Mouse (Mus musculus): ENCODE results near the gene Gpr18. TPM values are rescaled to one million over a fixed set of nuclear protein-coding genes. Genes with fewer than 3 reads are reported as not detected.
"Not testable (repeated sequence)": the region's sequence is repeated elsewhere in the genome, so short reads cannot be mapped to it uniquely, and the experiment has no call there.

The Gpr18 gene
- total RNA-seq, 2 experiments from 2014 or later = 0.51 TPM; not detected in 1

DNA sequence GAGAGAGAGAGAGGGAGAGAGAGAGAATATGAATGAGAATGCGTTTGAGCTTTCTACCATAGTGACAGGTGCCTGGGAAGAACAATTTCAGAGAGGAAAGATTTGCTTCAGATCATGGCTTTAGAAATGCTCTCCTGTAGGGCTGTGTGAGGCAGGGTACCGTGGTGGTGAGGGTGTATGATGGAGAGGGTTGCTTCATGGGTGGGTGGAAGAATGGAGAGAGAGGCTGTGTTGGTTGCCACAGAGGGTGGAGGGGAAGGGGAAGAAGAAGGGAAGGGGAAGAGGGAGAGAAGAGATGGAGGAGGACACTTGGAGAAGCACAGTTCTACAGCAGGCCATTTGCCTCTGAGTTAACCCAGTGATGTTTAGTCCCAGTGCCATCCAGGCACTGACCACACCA, 17.8 kb downstream of the Gpr18 start:
- no peak for ATAC-seq (replicated peaks; ENCODE audit: low FRiP score, poor library complexity, severe bottlenecking)

DNA sequence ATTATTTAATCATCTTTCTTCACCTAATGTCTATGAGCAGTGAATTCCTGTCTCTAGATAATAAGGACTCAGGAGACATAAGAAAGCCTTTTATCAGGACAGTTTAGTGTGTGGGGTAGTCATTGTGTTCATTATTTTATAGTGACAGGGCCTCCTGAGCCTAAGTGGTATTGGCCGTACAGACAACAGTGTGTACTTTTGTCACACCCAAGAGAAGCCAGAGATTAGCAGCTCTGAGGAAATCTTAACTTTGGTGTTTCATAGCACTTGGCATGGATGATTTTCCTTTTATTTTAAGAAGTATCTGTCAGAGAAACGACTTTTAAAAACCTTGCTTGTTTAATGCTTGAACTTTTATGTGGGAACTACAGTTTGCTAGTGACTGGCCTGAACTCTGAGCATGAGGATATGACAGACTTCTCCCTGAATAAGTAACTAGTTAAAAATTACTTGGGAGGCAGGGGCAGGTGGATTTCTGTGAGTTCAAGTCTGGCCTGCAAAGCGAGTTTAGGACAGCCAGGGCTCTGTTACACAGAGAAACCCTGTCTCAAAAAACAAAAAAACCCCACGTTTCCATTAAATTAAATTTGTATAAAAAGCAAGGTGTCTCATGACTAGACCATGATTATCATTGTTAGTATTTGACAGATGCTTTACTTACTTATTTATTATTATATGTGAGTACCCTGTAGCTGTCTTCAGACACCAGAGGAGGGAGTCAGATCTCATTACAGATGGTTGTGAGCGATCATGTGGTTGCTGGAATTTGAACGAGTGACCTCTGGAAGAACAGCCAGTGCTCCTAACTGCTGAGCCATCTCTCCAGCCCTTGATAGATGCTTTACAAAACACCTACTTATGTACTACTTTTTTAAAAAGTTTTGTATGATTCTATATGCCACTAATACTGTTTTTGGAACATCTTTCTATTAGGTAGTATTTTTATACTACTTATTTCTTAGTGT, 19.2 kb downstream of the Gpr18 start:
- no peak for ATAC-seq (replicated peaks; ENCODE audit: low FRiP score, poor library complexity, severe bottlenecking)

DNA sequence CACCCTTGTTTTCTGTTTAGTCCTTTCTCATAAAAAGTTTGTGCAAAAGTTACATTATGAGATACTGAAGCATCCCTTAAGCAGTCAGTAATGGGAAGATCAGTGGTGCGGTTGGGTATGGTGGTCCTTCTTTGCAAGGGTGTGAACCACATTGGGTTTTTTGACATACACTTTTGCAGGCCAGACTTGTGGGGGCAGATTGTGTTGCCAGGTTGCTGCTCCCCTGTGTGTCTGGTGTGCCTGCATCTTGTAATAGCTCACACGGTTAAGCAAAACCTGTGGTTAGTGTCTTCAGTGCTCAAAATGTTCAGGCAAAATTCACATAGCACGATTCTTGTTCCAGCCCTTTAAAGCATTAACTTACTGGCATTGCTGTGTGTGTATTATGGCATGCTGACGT, 20.3 kb downstream of the Gpr18 start:
- no peak for ATAC-seq (replicated peaks; ENCODE audit: low FRiP score, poor library complexity, severe bottlenecking)

DNA sequence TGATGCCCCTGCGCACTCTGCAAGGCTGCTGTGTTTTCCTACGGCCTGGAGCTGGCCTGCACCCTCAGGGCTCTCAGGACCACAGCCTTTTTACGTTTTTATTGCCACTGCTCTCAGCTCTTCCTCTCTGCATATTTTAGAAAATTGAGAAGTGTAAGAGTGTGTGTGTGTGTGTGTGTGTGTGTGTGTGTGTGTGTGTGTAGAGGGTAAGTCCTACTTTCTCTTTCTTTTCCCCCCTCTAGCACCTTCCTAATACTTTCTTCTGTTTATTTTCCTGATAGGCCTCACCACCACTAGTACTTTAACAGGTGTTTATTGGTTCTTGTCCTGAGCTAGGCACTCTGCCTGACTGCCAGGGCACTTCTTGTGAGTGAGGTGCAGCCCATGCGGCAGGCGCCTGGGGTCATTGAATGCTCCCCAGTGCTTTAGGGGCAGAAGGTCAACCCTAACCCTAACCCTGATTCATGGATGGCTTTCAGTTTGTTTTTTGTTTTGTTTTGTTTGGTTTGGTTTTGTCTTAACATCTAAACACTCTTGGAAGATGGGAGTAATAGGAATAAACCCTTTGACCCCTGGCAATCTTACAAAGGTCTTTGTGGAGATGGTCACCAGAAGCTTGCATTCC, 21.0 kb downstream of the Gpr18 start:
- no peak for ATAC-seq (replicated peaks; ENCODE audit: low FRiP score, poor library complexity, severe bottlenecking)

DNA sequence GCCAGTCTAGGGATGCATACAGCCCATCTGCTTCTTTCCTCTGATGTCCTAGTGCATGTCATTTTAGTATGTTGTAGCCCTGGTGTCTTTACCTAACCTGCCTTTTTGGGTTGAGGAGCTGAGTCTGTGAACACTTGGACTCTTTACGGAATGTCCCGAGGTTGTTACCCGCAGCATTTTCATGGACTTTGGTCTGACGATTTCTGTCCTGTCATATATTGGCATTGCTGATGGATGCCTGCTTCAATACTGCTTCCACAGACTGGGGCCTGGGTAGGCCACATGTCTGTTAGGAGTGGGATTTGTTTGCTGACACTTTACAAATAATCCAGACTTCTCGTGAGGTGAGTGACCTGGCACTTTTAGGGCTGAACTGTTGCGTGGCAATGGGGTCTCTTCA, 21.8 kb downstream of the Gpr18 start:
- no peak for ATAC-seq (replicated peaks; ENCODE audit: low FRiP score, poor library complexity, severe bottlenecking)

DNA sequence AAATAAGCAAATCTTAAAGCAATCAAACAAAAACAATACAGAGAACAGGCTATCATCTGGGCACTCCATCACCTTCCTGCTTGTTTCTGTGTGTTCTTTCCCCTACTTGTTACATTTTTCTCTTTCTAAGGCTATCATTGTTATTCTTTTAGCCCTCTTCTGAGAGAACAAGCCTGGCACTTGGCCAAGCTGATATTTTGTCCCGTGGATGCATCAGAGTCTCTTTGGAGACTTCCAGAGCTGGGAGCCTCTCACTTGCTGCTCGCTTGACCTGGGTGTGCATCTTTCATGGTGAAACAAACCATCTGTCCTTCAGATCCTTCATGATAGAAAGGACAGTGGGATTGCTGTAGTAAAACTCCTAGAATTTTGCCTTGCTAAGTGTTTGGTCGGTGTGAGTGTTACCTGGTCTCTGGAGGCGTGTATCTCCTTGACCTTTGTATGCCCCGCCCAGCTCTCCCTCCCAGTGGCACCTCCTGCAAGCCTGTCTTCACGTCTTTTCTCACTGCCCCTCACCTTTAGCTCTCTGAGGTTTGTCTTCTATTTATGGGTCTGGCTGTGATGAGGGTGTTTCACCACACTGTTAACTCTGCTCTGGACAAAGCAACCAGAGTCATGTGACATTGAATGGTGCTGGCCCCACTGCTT, 31.3 kb downstream of the Gpr18 start:
- no peak for ATAC-seq (replicated peaks; ENCODE audit: low FRiP score, poor library complexity, severe bottlenecking)

DNA sequence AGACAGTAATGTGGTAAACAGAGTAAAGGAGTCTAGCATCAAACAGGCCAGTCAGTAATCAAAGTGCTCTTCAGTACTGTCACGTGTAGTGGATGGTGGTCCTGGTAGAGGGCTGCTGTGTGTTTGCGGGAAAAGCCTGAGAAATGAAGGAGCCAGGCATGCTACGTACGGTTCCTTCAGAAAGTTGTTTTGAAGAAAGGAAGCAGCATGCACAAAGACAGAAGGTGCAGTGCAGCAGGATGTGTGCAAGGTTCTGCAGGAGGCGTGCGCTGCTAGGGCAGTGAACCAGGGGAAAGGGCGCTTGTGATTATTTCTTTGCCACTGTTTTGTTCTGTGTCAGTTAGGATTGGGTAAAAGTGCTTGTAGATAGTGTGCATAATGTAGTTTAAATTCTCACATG, 34.4 kb downstream of the Gpr18 start:
- no peak for ATAC-seq (replicated peaks; ENCODE audit: low FRiP score, poor library complexity, severe bottlenecking)

DNA sequence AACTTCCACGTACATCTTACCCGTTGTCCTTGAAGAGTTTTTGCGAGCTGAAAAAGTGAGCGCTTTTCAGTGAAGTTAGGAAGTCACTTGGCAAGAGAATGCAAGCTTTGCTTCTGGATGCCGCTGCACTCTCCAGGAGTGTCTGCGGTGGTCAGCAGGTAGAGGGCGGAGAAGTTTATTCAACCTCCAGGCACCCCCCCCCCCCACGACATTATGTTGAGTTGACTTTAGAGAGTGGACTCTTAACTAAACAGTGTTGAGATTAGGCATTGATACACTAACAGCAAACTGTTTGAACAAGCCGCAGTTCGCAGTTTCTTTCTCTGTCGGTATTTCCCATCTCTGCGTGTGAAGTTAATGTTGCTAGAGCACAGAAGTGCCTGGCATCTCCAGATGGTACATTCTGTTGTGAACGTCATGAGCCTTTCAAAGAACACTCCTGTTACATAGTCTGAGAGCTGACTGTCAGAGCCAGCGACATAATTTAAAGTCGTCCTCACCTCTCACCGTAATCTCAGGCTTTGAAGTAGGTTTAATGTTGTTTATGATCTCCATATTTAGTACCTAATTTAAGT, 36.2 kb downstream of the Gpr18 start:
- ATAC-seq (replicated peaks; ENCODE audit: low FRiP score, poor library complexity, severe bottlenecking) = no peak

DNA sequence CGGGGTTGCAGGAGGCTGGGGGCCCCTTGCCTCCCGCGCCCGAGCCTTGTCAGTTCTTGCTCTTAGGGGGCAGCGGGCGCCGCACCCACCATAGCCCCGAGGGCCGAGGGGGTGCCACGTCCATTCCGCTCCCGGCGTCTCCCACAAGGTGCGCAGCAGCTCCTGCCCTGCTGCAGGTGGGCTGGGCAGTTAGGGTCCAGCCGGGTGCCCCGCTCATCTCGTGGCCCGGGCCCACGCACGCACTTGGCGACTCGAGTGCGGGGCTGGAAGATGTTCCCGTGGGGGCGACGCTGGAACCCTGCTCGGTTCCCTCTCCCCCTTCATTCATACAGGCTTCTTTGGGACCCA, 36.7 kb downstream of the Gpr18 start:
- peak; percentile 29; the same call in 1 of the 2 replicates for ATAC-seq (replicated peaks; ENCODE audit: low FRiP score, poor library complexity, severe bottlenecking)

DNA sequence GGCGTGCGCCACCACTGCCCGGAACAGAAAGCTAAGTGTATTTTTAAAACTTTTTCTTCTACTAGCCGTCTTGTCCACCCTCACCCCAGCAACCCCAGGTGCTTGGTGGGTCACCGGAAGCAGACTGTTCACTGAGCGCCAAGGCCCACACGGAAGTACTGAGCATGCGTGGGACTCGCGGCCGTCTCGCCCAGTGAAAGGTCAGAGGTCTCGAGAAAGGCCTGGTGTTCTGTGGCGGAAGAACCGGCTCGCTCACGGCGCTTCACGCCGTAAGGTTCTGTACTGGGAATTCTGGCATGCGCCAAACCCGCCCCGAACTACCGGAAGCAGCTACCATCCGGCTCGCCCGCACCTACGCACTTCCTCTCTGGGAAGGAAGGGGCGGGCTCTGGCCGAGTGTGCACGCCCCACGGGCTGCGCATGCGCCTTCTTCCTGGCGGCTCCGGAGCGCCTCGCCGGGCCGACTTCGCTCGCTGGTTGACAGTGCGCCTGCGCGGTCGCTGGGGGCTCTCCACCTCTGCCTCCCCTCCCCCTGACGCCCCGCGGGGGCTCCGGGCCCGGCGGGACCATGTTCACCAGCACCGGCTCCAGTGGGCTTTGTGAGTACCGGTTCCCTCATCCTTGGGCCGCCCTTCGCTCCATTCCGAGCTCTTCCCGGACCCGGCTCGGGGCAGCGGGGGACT, 37.3 kb downstream of the Gpr18 start, which contains the start of gene Ubac2:
Gene Ubac2, plus strand, starts transcription at position 445 of the 683 bp plus-strand sequence.
- peak; percentile 99 for ATAC-seq (replicated peaks; ENCODE audit: low FRiP score, poor library complexity, severe bottlenecking)

DNA sequence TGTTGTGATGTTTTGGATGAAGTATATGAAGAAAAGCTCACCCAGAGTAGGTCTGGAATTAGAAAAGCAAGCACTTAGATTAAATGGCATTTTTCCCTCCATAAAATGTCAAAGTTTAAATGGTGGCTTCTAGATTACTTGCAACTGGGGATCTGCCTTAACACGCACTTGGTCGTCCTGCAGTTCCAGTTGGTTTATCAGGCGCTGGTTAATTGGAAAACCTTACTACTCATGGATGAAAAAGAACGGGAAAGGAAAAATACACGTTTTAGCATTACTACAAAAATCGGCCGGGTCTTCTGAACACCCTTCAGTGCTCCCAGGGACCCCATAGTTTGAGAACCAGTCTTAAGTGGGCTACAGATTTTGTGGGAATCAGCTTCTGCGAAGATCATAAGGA, 37.9 kb downstream of the Gpr18 start:
- ATAC-seq (replicated peaks; ENCODE audit: low FRiP score, poor library complexity, severe bottlenecking) = no peak

DNA sequence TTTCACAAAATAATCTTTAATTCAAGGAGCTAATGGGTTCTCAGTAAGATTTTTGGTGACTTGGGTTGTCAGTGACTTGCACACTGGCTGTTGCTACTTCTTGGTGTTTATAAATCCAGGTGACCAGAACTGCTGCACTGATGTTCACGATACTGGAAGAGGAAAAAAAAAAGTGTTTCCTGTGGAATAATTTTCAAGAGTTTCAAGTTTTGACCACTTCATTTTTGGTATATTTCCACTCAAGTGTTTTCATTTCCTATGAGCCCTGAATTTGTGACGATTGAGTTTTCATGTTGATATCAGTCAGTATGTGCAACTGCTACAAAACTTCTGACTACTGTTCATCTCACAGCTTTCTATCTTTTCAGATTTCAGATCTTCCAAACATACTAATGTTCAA, 38.7 kb downstream of the Gpr18 start:
- ATAC-seq (replicated peaks; ENCODE audit: low FRiP score, poor library complexity, severe bottlenecking) = no peak

DNA sequence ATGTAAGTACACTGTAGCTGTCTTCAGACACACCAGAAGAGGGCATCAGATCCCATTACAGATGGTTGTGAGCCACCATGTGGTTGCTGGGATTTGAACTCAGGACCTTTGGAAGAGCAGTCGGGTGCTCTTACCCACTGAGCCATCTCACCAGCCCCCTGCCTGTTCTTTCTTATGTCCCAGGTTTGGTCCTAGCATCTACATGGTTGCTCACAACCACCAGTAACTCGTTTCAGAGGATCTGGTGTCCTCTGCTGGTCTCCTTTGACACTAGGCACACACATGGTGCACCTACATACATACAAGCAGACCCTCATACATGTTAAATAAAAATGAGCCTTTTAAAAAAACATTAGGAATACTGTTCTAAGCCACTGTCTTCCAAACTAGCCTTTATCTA, 39.4 kb downstream of the Gpr18 start:
- not testable (repeated sequence) for ATAC-seq (replicated peaks; ENCODE audit: low FRiP score, poor library complexity, severe bottlenecking)

DNA sequence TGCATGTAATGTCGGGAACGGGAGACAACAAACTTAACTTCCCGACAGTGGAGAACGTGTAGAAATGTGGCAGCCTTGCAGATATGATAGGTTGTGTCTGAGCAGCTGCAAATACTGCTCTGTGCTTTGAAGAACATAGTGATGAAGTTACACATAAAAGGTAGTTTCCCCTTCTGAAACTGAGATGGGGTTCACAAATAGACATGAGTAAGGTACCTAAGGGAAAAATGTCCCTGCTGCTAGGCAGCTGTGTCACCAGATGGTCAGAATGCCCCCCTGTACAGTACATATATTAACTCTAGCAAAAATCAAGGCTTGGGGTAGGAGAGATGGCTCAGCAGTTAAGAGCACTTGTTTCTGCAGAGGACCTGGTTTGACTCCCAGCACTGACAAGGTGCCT, 41.9 kb downstream of the Gpr18 start:
- no peak for ATAC-seq (replicated peaks; ENCODE audit: low FRiP score, poor library complexity, severe bottlenecking)

DNA sequence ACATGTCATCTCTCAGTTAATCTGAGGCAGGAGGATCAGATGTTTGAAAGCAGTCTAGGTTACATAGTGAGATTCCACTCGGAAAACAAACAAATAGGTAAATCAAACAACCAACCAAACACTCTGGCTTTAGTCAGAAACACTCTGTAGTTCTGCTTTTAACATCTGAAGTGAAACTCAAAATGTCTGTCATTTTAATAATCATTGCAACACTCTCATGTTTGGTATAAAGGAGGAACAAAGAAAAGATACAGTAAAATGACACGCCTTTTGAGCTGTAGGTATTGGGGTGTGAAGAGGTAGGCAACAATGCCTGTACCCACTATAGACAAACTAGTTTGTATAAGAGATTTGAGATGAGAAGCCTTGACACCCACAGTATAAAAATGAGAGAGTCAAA, 42.4 kb downstream of the Gpr18 start:
- ATAC-seq (replicated peaks; ENCODE audit: low FRiP score, poor library complexity, severe bottlenecking) = no peak

DNA sequence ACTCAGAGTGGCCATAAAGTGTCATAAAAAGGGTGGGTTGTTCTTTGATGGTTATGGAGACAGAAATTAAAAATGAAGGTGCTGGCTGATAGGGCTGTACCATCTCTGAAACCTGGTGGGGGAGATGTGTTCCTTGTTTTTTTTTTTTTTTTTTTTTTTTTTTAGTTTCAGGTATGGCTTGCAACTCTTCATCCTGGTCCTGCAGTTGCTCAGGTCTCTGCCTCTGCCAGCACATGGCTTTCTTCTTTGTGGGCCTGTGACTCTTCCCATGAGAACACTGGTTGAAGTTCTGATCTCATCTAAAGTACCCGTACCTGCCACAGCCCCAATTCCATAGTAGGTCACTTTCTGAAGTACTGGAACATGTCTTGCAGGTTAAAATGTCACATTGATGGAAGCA, 42.8 kb downstream of the Gpr18 start:
- ATAC-seq (replicated peaks; ENCODE audit: low FRiP score, poor library complexity, severe bottlenecking) = no peak

DNA sequence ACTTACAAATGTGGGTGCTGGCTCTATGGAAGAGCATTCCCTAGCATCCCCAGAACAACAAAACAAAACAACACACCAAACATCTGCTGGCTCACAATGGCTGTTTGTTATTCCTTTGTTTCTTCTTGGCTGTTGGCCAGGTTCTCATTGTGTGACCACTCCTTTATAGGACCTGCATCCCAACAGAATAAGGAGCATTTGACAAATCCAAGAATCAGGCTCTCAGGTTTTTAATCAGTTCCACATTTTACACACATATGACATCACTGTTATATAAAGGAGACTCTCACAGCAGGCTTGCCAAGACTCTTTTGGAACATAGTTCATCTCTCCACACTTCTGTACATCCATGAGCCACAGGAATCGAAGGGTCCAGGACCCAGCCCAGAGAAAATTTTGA, 46.5 kb downstream of the Gpr18 start:
- no peak for ATAC-seq (replicated peaks; ENCODE audit: low FRiP score, poor library complexity, severe bottlenecking)

DNA sequence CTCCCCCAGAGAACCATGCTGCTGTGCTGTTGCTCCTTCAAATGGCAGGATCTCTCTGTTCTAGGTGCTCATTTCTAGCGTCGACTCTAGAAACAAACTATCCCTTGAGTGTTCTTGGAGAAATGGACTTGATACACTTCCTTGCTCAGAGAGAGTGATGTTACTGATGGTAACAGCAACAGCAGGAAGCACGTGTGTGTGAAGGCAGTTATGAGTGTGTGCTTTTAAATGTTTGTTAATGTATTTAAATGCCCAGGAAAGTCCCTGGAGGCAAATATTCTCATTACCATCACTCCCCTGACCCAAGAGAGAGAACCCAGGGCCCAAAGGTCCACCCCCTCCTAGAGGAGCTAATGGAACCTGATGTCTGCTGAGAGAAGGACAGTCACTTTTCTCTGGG, 49.0 kb downstream of the Gpr18 start:
- no peak for ATAC-seq (replicated peaks; ENCODE audit: low FRiP score, poor library complexity, severe bottlenecking)

DNA sequence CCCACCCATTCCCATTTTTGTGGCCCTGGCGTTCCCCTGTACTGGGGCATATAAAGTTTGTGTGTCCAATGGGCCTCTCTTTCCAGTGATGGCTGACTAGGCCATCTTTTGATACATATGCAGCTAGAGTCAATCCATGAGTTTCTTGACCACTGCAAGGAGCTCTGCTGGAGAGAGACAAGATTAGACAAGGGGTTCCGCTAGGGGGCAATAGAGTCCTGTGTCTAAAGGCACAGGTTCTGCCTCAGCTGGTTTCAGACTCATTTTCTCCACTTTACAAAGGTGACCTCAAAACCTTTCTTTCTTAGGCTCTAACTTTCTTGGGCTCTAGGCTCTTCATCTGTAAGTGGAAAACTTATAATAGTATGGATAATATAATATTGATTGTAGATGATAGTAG, 50.4 kb downstream of the Gpr18 start:
- ATAC-seq (replicated peaks; ENCODE audit: low FRiP score, poor library complexity, severe bottlenecking) = not testable (repeated sequence)
